Mouse (Mus musculus) ES-Bruce4 (cell line): ENCODE results near the gene Frat1.

Experiments used
- EP300 ChIP-seq: IDR thresholded peaks from 2 replicates; pipeline ENCODE4 v1.6.1; 2011; ENCODE audit warnings: low read depth, low read length; ENCODE audit not compliant: insufficient read depth
- POLR2A ChIP-seq: IDR thresholded peaks from one replicate; pipeline ENCODE4 v1.8.1; 2011; ENCODE audit warnings: low read length; ENCODE audit not compliant: insufficient read depth

DNA sequence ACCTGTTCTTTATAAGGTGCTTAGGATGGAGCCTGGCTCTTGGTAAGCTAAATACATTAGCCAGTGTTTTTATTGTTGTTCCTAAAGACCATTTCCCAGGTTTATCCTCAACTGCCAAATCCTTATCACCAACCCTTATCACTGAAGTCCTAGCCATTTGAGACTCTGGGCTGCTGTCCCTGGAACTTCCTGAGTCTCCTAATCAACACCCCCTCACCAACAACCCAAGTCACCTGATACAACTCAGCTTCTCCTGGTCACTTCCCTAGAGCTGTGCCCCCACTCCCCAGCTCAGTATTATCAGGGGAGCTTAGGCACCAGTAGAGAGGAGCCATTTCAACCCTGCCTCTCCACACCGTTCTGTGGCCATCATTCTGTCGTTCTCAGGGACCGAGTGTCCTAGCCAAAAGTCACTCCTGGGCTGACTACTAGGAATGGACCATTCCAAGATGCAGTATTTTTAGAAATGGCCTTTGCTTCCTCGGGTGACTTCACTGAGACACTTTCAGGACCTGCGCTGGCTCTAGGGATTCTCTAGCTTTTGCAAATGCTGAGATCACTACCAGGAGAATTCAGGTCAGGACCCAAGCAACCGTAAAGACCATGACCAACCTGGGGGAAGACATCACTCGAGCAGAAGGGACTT lies 11.5 kb downstream of the Frat1 start:
- TF ChIP-seq POLR2A = no peak
- no peak for TF ChIP-seq EP300
